Mouse (Mus musculus): ENCODE data around the gene Pik3r2.
A peak's percentile ranks its signal among the peaks of the same experiment; 100 is the strongest.

The Pik3r2 gene

DNA sequence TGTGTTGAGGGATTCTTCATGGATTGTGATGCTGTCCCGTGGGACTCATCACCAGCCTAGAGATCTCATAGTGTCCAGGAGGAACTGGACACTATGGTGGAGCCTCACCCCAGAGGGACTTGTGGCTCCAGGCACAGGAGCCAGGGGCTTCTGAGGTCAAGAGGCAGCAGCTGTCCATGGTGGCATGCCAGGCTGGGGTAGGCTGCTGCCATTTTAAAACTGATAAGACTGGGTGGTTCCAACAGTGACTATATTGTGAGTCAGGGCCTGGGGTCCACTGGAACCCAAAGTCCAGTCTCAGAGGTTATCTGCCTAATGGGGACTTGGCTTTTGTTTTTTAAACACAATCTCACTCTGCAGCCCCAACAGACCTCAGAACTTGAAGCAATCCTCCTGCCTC lies 25.3 kb upstream of the Pik3r2 start:
- no peak for DNase-seq (ENCODE audit: extremely low read depth, insufficient read length, low spot score)

DNA sequence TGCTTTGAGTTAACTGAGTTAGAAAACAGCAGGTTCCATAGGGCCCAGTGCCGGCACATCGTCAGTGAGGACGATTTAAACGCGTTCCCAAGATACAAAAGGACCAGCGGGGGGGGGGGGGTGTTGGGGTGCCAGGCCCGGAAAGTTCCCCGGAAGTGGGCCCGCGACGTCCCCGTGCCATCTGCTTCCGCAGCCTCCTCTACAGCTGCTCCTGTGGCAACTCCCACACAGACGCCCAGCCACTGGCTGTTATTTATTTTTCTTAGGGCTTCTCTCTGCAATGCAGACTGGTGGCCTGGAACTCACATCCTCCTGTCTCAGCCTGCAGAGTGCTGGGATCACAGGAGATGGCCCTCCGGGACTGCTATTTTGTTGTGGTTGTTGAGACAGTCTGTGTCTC lies 24.6 kb upstream of the Pik3r2 start:
- DNase-seq (ENCODE audit: extremely low read depth, insufficient read length, low spot score): no peak

DNA sequence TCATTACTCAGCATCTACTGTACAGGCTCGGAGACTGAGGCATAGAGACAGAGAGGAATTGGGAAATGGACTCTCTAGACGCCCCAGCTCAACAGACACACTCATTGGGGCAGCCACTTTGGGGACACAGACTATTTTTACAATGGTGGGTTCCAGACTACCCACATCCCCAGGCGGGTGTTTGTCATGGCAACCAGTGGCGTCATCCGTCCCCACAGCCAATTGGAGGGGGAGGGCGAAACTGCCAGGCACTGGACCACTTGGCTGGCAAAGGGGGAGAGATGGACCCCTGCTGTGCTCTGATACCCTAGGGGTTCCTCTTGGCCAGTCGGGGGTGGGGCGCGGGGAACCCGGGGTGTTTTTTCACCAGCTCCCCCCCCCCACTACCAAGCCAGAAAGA lies 24.1 kb upstream of the Pik3r2 start:
- DNase-seq (ENCODE audit: extremely low read depth, insufficient read length, low spot score): no peak

DNA sequence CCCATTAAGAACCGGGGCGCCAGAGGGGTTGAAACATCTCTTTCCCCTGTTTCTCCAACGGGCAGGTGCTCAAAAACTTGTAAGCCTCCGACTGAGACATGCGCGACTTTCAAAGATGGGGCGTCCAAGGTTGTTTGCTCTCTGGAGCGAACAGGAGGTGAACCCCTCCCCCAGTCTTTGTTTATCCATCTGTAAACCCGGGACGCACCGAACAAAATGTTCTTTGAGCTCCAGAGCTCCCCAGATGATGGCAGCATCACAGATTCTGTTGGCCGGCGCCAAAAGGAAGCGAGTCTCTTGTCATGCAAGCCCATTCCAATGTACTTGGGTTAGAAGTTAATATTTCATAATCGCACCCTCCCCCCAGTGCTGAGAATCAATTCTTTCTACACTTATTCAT lies 21.8 kb upstream of the Pik3r2 start:
- DNase-seq (ENCODE audit: extremely low read depth, insufficient read length, low spot score): no peak

DNA sequence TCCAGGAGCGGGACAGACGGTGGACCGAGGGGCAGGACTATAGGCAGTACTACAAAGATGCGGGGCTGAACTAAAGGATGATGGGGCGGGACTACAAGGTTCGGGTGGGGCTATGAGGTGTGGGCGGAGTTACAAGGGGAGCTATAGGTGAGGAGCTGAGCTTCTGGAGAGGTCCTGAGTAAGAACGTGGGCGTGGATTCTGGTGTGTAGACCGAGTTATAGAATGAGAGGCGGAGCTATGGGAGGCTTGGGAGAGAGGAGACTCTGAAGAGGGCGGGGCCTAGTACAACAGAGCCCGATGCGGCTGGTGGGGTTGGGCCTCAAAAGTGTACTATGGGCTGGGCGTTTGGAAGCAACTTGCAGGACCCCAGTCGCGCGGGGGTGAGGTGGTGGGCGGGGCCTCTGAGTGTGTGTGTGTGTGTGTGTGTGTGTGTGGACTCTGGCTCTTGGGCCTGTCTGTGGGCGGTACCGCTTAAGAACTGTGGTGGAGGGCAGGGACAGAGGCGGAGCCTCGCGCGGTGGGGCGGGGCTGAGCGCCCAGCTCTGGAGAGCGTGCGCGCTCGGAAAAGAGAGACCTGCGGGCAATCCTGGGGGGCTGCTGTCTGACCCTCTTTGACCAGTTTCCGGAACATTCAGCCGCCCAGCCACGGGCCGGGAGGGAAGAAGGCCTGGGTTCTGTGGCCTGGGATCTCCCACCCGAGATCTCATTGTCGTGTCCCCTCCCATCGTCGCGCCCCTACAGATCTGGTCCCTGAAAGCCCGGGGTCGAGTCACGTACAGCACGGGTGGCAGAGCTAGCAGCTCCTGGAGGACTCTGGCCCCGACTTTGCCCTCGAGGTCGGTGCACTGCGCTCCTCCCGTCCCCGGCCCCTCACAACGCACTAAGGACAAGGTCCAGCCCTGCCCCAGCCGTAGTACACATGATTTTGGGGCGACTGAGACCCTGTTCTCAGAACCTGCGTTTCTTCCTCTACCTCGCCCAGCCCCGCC lies 20.9 kb upstream of the Pik3r2 start:
- DNase-seq (ENCODE audit: extremely low read depth, insufficient read length, low spot score): peak; percentile 96

DNA sequence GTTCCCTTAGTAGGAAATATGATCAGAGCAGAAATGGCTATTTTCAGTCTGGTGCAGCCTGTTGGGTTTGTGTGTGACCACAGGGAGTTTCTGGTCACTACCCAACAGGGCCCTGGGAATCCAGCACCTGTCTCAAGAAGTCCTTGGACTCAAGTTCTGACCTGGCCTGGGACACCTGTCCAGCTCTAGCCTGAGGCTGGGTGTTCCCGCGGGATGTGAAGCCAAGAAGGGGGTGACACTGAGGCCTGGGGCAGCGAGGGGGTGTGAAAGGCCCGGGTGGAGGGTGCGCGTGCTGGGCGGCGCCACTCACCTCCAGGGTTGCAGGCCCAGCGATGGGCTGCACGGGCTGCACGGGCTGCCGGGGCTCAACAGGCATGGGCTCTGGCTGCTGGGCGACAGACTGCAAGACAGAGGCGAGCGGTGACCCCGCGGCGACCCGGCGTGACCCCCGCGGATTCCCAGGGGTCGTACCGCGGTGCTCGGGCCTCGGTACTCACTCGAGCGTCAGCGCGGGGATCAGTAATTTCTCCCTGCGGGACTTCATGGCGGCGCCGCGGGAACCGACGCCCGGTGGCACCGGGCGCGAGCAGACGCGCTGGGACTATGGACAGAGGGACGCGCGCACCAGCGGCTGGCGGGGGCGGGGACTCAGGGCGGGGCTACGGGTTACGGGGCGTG lies 20.0 kb upstream of the Pik3r2 start:
- DNase-seq (ENCODE audit: extremely low read depth, insufficient read length, low spot score): no peak

DNA sequence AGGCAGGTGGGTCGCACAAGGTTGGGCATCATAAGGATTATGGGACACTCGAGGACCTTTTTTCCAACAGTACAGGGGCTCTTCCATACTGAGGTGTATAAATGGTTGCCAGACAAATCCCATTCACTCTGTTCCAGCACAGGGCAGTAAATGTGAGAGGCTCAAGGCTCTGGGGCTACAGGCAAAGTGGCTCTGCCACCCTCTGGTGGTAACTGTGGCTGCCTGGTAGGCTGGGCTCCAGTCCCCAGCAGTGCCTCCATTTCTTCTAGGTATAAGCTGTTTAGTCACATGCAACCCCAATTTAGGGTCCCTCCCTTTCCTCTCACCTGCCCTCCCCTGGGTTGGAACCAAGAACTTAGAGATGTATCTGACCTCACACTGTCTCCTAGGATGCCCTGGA lies 18.9 kb upstream of the Pik3r2 start:
- no peak for DNase-seq (ENCODE audit: extremely low read depth, insufficient read length, low spot score)

DNA sequence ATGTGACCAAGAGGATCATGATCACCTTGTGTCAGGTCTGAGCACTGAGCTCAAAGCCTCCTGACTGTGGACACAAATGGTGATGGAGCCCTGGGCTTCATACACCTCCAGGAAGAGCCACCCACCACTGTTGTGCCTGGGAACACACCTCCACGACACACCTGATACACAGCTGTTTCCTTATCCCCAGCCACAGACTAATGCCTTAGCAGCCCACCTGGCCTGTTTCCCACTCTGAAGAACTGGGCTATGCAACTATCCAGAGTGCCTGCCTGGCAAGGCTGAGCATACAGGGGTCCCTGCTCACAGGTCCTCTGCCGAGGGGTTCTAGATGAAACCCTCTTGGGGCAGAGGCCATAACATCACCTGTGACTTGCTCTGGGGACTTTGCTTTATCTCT lies 17.7 kb upstream of the Pik3r2 start:
- DNase-seq (ENCODE audit: extremely low read depth, insufficient read length, low spot score): no peak

DNA sequence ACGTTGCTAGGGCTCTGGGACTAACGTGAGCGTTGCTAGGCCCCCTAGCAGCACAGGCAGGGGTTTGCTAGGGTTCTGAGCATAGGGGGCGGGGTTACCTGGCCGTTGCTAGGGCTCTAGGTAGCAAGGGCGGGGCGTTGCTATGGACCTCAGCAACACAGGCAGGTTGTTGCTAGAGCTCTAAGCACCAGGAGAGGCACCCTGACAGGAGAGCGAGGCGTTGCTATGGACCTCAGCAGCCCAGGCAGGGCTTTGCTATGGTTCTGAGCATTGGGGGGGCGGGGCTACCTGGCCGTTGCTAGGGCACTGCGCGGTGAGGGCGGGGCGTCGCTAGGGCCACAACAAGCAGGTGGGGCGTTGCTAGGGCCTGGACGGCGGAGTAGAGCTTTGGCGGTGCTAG lies 16.2 kb upstream of the Pik3r2 start:
- DNase-seq (ENCODE audit: extremely low read depth, insufficient read length, low spot score): no peak

DNA sequence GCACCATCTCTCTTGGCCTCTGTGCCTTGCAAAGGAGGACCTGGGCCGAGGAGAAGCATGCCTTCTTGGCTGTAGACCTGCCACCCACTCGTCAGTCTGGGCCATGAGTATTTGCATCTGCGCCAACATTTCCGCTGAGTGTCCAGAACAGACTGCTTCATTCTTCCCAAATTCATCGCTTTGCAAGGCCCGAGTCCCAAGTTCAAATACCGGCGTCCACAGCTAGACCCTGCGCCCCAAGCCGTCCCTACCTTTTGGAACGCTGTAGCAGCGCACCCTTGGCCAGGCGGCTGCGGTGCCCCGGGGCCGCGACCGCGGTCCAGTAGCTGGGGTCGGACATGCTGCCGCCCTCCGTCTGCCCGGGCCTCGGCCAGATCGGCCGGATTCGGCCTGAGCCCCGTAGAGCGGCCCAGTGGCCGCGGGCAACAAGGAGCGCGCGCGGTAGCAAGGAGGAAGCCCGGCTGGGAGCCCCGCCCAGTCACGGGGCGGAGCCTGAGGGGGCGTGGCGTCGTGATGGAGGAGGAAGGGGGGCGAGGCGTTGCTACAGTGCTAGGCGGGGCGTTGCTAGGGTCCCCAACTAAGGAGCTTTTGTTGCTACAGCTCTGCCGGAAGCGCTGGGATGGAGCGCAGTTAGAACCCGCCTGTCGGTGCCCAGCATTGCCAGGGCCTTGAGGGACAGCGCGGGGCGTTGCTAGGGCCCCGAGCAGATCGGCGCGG lies 15.6 kb upstream of the Pik3r2 start:
- DNase-seq (ENCODE audit: extremely low read depth, insufficient read length, low spot score): peak; percentile 97

DNA sequence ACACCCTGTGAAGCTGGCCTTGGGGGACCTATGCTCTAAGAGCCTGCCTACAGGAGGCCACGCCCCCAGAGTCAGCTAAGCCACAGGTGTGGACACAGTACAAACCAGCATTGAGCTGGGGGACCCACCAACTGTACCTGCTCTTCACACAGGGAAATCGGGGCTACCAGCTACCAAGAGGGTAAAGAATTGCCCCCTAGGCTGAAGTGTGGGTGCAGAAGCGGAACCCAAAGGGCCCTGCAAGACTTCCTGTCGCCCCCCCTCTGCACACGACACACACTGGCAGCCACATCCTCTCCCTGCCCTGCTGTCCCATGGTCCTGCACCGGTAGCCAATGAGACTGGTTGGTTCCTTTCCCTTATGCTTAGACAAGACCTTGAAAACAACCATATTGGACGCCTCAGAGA lies 14.8 kb upstream of the Pik3r2 start:
- DNase-seq (ENCODE audit: extremely low read depth, insufficient read length, low spot score): peak; percentile 81

DNA sequence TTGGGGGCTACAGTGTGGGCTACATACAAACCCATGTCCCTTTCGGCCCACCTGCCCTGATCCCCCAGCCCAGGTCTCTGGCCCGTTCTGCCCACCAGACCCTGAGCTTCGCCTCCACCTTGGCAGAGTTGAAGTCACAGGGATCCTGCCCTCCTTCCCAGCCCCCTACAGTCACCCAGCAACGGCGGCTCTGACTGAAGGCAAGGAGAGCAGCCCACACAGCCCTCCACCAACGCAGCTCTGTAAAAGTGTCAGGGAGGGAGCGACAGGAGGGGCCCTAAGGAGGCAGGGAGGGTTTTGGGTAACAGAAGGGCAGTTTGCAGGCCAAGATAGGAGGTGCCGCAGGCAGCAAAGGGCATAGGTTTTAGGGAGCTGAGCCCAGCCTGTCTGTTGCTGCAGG lies 14.3 kb upstream of the Pik3r2 start:
- DNase-seq (ENCODE audit: extremely low read depth, insufficient read length, low spot score): no peak

DNA sequence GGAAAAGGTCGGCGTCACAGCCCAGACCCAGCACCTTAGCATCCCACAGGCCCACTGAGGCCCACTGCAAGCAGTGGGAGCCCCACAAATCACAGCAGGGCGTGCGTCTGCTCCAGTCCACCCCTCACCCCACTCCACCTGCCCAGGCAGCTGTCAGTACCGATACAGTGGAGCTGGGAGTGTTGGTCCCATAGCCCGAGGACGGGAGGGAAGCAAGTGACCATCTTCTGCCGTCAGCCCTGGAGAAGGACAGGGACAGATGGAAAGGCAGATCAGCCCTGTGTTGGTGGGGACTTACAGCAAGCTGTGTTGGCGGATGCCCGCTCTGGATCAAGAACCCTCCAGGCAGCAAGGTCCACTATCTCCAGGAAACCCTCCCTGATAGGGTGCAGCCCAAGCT lies 12.5 kb upstream of the Pik3r2 start:
- no peak for DNase-seq (ENCODE audit: extremely low read depth, insufficient read length, low spot score)

DNA sequence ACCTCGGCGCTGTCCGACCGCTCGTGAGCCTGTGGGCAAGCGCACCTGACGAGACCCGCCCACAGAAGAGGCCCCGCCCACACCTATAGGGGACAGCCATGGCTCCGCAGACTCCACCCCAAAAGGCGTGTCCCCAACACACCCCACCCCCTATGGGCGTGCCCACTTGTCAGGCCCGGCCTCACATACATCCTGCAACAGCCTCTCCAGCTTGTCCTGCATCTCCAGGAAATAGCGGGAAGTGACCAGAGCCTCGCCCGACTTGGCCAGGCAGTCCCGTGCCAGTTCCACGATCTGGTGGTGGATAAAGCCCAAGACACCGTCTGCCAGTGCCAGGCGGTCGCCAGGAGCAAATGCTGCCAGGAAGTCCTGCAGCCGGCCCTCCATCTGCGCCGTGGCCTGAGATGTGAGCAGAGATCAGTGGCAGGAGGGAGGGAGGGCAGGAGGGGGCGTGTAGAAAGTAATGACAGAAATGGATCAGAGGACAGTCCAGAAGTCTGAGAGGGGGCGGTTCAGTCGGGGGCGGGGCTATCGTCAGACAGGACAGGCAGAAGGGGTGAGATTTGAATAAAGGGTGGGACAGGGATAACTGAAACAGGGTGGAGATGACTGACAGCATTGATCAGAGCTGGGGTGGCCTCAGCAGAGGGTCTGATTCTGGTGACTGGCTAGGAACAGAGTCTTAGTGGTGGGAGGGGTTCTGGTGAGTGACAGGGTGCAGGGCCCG lies 11.6 kb upstream of the Pik3r2 start:
- DNase-seq (ENCODE audit: extremely low read depth, insufficient read length, low spot score): no peak

DNA sequence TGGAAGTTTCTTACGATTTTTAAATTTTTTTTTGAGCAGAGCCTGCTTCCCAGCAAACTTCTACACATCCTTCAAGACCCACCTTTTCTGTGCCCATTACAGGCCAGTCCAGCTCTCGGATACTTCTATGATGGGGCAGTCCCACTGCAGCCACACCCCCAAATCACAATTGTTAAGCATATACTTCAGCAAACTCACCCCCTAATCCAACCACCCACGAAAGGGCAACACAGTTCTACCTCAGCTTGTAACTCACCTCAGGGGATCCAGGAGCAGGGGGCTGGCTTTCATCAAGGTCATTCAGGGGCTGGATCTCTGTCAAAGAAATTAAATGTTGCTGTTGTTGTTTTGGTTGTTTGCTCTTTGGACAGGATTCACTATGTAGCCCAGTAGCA lies 10.5 kb upstream of the Pik3r2 start:
- DNase-seq (ENCODE audit: extremely low read depth, insufficient read length, low spot score): no peak

DNA sequence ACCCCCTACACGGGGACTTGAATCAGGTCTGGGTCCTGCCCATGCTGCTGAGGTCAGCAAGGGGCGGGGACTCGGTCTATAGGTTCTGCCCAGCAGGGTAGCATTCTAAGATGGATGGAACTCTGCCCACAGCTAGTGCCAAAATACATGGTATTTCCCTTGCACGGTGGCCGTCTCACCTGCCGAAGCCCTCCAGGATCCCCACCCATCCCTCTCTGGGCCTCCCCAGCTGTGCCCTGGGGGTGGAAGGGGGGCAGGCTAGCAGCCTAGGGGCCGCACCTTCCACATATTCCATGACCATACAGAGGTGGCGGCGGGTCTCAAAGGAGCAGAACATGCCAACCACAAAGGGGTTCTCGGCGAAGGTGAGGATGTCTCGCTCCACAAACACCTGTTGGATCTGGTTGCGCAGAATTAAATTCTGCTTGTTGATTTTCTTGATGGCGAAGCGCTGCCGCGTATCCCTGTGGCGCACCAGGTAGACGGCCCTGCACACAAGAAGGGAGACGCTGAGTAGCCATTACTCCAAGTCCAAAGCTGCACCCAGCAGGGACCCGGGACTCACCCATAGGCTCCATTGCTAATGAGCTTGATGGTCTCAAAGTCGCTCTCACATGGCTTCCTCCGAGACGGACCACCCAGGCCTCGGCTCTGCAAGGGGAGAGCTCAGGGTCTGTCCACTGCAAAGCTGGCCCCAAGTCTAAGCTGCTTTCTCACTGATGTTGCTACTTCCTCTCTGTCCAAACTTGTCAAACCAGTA lies 10.0 kb upstream of the Pik3r2 start:
- no peak for DNase-seq (ENCODE audit: extremely low read depth, insufficient read length, low spot score)

DNA sequence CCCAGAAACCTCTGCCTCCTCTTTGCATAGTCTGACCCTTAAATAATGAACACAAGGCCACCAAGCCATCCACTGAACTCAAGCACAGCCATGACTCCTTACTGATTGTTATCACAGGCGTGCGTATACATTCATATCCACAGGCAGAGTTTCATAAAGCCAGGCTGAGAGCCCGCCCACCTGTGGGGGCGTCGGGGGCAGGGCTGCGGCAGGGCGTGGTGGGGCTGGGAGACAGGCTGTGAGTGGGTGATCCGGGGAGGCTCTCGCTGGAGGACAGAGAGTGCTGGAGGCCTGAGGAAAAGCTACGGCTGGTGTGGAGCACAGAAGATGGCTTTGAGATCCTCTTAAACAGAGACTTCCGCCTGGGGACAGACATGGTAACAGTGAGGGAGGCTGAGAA lies 3.6 kb upstream of the Pik3r2 start:
- DNase-seq (ENCODE audit: extremely low read depth, insufficient read length, low spot score): no peak

DNA sequence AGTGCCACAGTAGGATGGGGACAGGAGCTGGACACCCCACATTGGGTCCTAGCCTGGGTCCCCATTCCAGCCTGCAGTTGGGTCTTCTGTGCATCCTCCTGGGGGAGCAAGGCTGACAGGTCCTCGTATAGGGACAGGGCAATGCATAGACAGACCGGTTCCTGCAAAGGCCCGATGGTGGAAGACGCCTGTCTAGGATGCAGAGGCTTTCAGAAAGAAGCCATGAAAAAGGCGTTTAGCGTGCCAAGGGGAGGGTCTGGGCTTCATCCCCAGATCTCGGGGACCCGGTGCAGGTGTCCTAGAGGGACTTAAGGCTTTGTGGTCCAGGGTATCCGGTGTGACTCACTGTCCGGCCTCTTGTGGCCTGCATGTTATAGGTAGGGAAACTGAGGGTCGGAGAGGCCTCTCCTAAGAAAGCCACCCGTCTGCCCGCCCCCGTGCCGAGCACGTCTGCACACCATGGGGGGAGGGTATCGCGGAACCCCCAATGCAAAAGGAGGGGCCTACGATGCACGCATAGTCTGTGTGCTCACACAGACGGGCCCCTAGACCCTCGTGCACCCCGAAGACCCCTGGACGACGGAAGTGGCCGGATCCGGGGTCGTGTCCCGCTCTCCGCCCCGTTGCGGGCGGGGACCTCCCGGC lies 540 bp downstream of the Pik3r2 start:
- peak; percentile 63 for DNase-seq (ENCODE audit: extremely low read depth, insufficient read length, low spot score)

DNA sequence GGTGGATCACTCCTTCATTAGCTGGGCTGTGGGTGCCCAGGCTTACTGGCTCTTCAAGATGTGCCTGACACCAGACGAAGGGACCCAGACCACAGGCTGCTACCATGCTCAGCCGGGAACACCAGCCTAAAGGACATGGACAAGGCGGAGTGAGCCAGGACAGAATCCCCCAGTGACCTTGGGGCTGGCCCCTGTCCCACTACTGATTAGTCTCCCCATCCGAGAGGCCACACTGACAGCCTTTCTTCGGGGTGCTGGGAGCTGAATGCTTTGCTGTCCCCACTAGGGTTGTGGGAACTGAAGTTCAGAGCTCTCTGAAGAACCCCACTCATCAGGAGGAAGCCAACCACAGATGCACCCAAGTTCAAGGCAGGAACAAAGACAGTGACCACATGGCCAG lies 1.3 kb downstream of the Pik3r2 start:
- no peak for DNase-seq (ENCODE audit: extremely low read depth, insufficient read length, low spot score)

DNA sequence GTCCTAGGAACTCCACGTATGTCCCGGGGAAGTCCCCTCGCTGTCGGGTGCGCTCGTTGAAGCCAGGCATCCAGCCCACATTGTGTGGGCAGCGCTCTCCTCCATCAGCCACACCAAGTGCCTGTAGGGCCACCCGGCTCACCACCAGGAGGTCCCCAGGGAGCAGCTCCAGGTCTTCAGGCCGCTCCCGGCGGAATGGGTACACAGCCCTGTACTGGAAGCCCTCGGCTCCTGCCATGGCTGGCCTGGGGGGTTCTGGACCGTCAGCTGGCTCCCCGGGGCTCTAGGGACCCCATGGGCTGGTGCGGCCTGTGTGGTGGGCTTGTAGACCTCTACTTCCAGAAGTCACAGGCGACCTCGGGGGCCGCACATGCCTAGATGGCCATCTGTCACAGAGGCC lies 1.8 kb downstream of the Pik3r2 start:
- DNase-seq (ENCODE audit: extremely low read depth, insufficient read length, low spot score): peak; percentile 84

Data from 3134 (cell line).